Mouse (Mus musculus) lung, postnatal 25 days (tissue): ENCODE data around the gene Prepl.

Source experiments
- DNase-seq: peaks from one replicate; pipeline ENCODE4 v3.0.0; 2022; ENCODE audit warnings: low spot score

The Prepl gene

DNA sequence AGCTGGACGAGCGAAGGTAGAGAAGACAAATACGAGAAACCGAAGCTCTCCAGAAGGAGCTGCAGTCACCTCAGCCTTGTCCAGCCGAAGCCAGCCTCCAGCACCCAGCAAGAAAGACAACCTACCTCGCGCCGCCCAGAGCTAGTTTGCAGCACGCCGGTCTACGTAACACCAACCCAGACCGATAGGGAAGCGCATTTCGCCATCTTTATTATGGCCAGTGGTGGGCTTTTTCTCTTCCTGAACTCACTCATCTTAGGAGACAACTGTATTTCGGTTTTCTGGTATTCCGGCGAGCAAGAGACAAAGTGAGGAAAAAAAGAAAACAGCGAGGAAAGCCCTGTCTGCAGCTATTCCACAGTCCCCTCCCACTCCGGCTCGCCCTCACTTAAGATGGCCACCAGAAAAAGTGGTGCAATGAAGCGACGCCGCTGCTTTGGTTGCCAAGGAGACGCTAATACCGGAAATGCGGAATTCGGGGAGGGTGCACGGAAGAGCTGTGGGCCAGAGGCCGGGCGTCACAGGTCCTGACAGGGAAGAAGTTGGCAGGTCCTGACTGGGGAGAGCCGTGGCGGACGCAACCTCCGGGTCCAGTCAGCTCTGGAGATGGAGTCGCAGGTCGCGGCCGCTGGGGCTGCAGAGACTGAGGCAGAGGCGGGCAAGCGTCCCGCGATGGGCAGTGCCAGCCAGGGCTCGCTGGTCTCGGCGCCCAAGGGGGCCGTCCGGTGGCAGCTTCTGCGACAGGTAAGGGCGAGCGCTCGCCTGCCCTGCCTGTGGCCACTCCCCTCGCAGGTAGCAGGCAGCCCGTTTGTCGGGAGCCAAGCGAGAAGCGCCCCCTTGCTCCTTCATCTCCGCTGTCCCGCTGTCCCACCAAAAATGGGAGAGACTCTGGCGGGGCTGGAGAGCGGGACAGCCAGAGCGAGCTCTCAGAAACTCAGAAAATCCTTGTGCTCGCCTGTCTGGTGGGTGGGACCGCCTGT, at the start of gene Prepl, which contains the start of gene Camkmt:
Prepl (minus strand) TSS at position 122 of the 980 bp plus-strand sequence.
Camkmt (plus strand) TSS at position 433 of the 980 bp plus-strand sequence.
- peak; percentile 98 for DNase-seq

- DNase-seq = no peak
These were observed 48.4 kb upstream of the Prepl start for GRCm38 (mm10) chr17:85138393-85138792.

DNA sequence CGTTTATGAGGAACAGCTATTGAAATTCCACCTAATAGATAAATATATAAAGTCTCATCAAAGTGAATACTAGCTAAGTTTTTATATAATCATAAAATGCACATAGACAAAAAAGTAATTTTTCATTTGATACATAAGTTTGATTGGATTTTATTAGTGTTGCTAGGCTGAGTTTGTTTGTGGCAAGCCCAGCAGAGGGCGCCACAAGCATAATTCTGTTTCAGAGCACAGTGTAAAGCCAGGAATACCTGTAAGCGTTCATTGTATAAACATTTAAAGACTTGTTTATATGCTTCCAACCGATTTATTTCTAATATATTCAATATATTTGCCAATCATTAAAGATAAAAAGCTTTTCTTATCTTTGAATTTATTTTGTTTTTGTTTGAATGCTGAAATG, 26.6 kb upstream of the Prepl start:
- peak; percentile 24 for DNase-seq

DNA sequence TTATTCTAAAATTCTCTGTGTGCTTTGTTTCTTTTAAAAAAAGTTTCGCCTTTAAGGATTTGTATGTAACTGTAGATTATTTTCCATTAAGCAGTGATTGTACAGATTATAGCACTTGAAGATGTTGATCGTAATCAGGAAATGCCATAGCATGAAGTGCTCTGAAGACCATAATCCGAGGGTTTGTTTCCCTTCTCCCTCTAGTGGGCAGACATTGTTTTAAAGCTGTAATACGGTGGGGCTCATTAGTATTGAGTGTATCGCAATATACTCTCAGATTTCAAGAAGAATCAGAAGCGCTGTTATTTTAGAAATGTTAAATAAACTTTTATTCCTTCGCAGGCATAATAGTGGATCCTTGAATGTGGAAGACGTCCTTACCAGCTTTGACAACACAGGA, 23.4 kb upstream of the Prepl start:
- DNase-seq = no peak

DNA sequence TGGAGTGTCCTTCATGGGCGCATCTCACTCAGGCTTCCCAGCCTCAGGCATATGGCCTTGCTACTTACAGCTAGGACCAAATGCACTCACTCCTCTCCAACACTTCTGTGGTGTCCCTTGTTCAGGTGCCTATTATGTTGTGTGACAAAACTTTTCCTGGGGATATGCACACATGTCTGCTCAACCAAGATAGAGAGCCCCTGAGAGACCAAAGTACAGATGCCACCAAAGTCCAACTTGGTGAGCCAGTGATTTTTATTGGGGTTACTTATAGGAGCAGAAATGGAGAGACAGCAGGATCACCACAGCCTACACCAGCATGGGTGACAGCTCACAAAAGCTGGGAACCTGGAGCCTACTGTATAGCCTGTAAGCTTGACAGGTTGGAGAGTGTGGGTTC, 20.6 kb upstream of the Prepl start:
- DNase-seq = no peak

GRCm38 (mm10) chr17:85103310-85103709, 13.3 kb upstream of the Prepl start:
- DNase-seq = no peak

- DNase-seq = no peak
These were observed 11.7 kb upstream of the Prepl start for GRCm38 (mm10) chr17:85101751-85102150.

- no peak for DNase-seq
These were observed 10.2 kb upstream of the Prepl start for GRCm38 (mm10) chr17:85100232-85100631.

- no peak for DNase-seq
These were observed 8.8 kb upstream of the Prepl start for GRCm38 (mm10) chr17:85098677-85099323.

DNA sequence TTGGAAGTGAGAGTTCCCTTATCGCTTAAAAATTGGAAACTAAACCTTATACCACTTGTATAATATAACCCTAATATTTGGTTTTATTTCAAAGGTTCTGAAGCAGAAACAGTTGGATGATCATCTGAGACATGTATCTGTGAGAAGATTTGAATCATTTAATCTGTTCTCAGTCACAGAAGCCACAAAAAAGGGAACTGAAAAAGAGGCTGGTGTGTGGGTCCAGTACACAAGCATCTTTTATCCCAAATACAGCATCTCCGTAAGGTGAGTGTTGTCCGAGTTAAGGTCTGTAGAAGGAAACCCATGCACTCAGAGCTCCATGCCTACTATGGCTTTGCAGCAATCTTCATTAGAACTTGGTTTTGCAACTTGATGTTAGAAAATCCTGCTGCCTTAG, 6.4 kb upstream of the Prepl start:
- DNase-seq = no peak

- no peak for DNase-seq
These were observed 1.7 kb upstream of the Prepl start for GRCm38 (mm10) chr17:85091762-85092161.

DNA sequence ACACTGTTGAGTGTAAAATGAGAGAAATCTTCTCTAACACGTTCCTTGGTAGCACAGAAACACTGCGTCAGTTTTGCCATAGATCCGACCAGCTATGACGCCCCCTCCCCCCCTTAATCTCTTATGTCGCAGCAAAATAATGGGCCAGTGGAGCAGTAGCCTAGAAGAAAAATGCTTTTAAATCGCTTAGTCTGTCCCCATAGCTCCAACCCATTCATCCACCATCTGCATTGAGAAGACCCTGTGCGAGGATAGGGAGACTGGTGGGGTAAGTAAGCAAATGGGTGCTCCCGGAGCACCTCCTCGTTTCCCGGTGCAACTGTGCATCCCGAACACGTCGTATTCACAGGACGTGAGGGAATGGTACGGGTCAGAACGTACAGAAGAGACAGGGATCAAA, 420 bp downstream of the Prepl start:
- no peak for DNase-seq

DNA sequence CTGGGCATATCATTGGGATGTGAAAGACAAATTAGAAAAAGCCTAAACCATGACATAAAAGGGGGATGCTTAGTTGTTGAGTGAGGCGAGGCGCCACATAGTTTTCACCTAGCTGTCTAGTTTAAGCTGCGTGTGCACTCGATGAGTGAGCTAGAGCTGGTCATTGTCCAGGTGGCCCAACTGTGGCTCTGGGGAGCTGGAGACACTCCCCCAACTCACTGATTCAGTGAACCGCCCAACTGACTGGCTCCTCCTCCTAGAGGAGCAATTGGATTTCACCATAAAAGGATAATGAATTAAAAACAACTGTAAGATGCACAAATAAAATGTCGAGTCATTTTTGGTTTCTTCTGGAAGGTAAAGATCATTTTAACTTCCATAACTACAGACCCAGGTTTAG, 1.0 kb downstream of the Prepl start:
- no peak for DNase-seq

DNA sequence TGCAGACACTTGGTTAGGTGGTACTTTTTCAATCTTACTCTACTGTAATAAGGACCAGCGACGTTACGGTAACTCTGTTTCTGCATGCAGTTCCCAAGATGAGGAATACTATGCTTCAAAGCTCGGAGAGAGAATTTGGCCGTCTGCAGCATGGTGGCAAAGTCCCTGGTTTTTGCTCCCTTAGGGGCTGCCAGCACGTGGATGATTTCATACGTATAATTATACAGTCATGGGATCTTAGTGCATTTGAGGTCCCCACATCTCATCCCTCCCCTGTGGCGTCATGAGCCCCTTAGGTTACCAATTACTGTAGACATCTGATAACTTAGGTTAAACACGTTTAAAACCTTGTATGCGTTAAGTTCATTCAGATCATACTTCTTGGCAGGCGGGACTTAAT, 1.6 kb downstream of the Prepl start:
- DNase-seq = no peak

GRCm38 (mm10) chr17:85087591-85087990, 2.5 kb downstream of the Prepl start:
- no peak for DNase-seq

- DNase-seq = no peak
These were observed 3.5 kb downstream of the Prepl start for GRCm38 (mm10) chr17:85086501-85086900.

DNA sequence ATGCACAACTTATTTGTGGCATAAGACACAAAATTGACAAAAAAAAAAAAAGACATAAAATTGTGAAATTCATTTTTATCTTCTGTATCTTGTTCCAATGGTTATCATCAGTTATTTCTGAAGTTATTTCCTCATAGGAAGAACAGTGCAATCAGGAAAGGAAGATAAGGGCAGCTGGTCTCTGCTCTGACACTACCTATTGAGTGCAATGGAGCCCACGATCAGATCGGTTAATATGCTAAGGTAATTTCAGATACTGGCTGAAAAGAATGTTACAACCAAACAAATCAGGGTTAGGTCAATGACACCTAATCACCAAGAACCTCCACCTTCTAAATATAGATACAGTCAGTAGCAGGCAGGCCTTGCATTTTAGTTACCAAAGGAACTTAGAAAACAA, 4.7 kb downstream of the Prepl start:
- DNase-seq = no peak

DNA sequence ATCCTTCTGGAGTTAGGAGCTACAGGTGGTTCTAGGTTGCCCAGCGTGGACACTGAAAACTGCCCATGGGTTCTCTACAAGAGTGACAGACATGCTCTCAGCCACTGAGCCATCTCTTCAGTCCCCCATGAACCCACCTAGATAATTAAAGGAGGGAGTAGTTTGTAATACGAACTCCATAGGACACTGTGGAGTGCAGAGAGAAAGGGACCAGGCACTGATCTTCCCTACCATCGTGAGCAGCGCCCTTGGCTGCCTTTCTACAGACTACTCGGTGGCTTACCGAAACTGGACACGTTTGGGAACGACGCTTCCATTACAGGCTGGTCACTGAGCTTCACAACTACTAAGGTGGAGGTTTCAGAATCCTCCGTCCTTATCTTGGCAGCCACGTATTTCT, 9.3 kb downstream of the Prepl start:
- DNase-seq = no peak

DNA sequence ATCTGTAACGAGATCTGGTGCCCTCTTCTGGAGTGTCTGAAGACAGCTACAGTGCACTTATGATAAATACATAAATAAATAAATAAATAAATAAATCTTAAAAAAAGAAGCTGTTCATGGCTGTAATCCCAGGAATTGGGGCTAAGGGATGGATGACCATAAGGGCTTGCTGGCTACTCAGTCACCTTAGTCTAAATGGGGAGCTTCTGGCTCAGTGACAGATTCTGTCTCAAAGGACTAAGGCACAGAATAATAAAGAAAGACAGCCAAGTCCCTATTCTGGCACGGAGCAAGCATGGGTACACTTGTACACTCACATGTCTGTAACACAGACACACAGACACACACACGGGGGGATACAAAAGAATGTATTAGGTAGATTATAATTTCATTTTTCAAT, 10.8 kb downstream of the Prepl start:
- no peak for DNase-seq

- no peak for DNase-seq
These were observed 16.0 kb downstream of the Prepl start for GRCm38 (mm10) chr17:85074083-85074482.

DNA sequence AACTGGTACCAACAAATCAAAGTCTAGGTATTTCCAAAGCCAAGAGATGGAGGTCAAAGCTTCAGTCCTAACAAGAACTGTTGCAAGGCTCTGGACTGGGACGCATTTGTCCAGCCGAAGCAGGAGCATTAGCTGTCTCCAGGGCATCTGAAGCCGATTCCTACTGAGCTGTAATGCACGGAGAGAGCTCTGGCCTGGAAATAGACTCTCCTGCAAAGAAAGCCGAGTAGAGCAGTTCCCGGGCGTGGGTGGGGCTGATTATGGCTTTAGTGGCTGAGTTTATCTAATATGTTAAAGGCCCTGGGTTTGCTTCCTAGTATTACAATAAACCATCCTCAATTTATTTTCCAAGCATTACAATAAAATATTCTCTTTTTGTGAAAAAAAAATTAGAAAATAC, 16.8 kb downstream of the Prepl start:
- DNase-seq = no peak

DNA sequence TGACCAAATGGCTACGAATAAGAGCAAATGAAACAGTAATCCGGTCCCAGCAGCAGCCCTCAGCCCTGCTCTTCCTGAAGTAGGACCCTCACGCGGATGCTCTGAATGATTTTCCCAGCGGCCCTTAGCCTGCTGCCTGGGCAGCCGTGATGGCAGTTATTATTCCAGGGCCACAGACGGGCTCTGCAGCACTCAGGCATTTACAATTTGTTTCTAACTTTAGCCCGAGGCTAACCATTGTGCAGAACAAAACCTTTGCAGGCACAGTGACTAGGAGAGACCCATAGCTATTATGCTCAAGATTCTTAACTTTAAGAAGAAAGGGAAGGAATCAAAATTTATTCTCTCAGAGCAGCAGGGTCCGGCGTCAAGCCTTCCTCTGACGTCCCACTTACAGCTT, 17.7 kb downstream of the Prepl start:
- DNase-seq = no peak

DNA sequence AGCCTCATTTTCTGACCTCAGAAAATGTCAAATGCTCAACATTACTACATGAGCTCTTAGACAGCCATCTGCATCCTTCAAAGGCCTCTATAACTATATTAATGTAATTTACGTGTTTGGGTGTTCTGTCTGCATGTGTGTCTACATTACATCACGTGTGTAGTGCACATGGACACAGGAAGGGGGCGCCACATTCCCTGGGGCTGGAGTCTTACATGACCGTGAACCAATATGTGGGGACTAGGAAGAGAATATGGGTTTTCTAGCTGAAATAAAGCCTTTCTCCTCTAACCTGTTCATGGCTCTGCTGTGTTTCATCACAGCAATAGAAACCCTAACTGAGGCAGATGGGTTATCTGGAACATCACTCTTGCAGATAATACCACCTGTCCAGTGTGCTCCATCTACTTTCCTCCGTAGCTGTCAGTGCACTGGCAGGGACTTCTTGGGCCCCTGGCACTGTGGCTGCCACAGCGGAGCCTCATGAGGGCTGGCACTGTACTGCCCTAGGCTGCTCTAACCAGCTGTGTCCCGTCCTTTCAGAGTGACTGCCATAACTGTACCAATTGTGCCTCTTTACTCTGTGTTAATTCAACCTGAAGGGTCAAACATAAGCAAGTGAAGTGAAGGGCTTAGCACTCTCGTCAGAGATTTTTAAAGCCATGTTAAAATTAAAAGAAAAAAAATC, 18.8 kb downstream of the Prepl start:
- no peak for DNase-seq
